Mouse (Mus musculus) testis, postnatal 14 days (tissue): ENCODE measurements around the gene Cyp4f15.
"Not testable (repeated sequence)": the region's sequence is repeated elsewhere in the genome, so short reads cannot be mapped to it uniquely, and the experiment has no call there.

Experiments
- DNase-seq: peaks from one replicate; pipeline ENCODE4 v3.0.0; 2021; ENCODE audit warnings: low spot score

Gene Cyp4f15

GRCm38 (mm10) chr17:32685048-32685750, at the start of gene Cyp4f15:
Cyp4f15 (plus strand) TSS chr17:32685627.
- peak; percentile 79 for DNase-seq

- DNase-seq: no peak
These were observed 49.1 kb upstream of the Cyp4f15 start for GRCm38 (mm10) chr17:32636341-32636740.

- DNase-seq: no peak
These were observed 48.3 kb upstream of the Cyp4f15 start for GRCm38 (mm10) chr17:32637151-32637550.

- no peak for DNase-seq
These were observed 38.8 kb upstream of the Cyp4f15 start for GRCm38 (mm10) chr17:32646631-32647030.

- DNase-seq: no peak
These were observed 31.6 kb upstream of the Cyp4f15 start for GRCm38 (mm10) chr17:32653860-32654259.

- no peak for DNase-seq
These were observed 28.4 kb upstream of the Cyp4f15 start for GRCm38 (mm10) chr17:32657041-32657440.

GRCm38 (mm10) chr17:32658246-32658645, 27.2 kb upstream of the Cyp4f15 start:
- no peak for DNase-seq

- DNase-seq: peak; percentile 32
These were observed 26.7 kb upstream of the Cyp4f15 start, which contains the start of gene Cyp4f40 for GRCm38 (mm10) chr17:32658712-32659111. Cyp4f40 (plus strand) TSS chr17:32658900.

GRCm38 (mm10) chr17:32673976-32674375, 11.5 kb upstream of the Cyp4f15 start:
- DNase-seq: no peak

- DNase-seq: no peak
These were observed 9.3 kb upstream of the Cyp4f15 start for GRCm38 (mm10) chr17:32676040-32676635.

GRCm38 (mm10) chr17:32680404-32680803, 5.0 kb upstream of the Cyp4f15 start:
- no peak for DNase-seq

- DNase-seq: no peak
These were observed 1.3 kb downstream of the Cyp4f15 start for GRCm38 (mm10) chr17:32686722-32687121.

- DNase-seq: no peak
These were observed 5.5 kb downstream of the Cyp4f15 start for GRCm38 (mm10) chr17:32690959-32691358.

GRCm38 (mm10) chr17:32702826-32703225, 17.4 kb downstream of the Cyp4f15 start:
- peak; percentile 44 for DNase-seq

GRCm38 (mm10) chr17:32710541-32710940, 25.1 kb downstream of the Cyp4f15 start:
- DNase-seq: not testable (repeated sequence)

- not testable (repeated sequence) for DNase-seq
These were observed 36.7 kb downstream of the Cyp4f15 start for GRCm38 (mm10) chr17:32722151-32722550.

GRCm38 (mm10) chr17:32722771-32723170, 37.3 kb downstream of the Cyp4f15 start:
- no peak for DNase-seq

GRCm38 (mm10) chr17:32726360-32726759, 40.9 kb downstream of the Cyp4f15 start:
- not testable (repeated sequence) for DNase-seq

GRCm38 (mm10) chr17:32729029-32729428, 43.6 kb downstream of the Cyp4f15 start:
- no peak for DNase-seq

- no peak for DNase-seq
These were observed 53.0 kb downstream of the Cyp4f15 start for GRCm38 (mm10) chr17:32738406-32738805.

GRCm38 (mm10) chr17:32741057-32741456, 55.6 kb downstream of the Cyp4f15 start:
- no peak for DNase-seq

- DNase-seq: peak; percentile 8
These were observed 65.2 kb downstream of the Cyp4f15 start for GRCm38 (mm10) chr17:32750611-32751010.
